Mouse (Mus musculus) CD4-positive, CD25-positive, alpha-beta regulatory T cell, adult 9 weeks (primary cell): ENCODE results near the gene Gm13199. TPM values are rescaled to one million over a fixed set of nuclear protein-coding genes. Genes with fewer than 3 reads are reported as not detected.

Source experiments
- polyA plus RNA-seq: library from polyadenylated mRNA; unstranded; fragments of 100-300 nt; shearing (Covaris generic); gene quantifications from one replicate; pipeline ENCODE4 v1.2.1, GENCODE M21; 2017

Gm13199 gene
- polyA plus RNA-seq: 1.5 TPM

DNA sequence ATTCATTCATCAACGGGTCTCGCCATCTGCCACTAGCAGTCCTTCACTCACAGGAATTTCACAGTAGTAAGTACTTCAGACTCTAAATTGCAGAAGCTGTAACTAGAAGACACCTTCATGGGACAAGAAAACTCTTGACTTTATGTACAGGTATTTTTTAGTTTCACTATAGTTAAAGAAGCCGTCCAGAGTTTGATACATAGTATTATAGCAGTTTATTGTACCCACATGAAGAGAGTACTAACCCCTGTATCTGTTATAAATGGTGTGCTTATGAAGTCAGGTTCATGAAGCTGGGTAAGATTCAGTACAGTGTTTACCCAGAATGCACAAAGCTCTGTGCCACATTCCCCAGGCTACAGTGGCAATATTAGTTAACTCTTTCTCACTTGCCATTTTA, at the start of gene Gm13199:
Gene Gm13199, minus strand, starts transcription at position 101 of the 400 bp plus-strand sequence.

DNA sequence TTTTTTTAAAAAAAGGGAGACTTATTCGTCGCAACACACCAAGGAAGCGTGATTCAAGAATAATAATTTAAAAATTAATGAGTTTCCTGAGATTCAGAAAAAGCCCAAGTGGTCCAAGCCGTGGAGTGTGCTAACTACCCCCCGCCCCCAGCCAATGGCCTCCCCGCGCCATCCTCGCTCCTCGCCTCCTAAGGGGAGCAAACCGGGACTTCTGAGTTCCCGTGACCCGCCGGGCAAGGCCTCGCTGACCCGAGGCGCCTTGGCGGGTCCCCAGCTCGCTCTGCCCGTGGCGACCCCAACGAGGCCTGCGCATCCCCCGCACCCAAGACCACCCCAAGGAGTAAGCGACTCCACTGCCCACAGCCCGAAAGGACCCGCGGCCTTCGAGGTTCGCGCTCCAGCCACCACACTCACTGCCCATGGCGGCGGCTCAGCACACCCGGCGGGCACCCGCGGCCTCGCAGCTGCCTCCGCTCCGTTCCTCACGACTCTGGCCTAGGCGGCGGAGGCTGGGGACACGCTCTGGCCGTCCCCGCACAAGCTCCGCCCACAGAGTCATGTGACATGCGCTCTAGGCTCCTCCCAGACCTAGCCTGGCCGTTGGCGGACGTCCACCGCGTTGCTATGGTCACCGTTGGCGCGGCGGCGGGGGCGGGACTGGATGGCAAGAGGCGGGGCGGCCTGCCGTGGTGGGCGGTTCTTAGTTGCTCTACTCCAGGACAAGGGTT, 32.3 kb upstream of the Gm13199 start, which contains the start of gene Sec61a2:
Gene Sec61a2, minus strand, starts transcription at position 590 of the 728 bp plus-strand sequence.

DNA sequence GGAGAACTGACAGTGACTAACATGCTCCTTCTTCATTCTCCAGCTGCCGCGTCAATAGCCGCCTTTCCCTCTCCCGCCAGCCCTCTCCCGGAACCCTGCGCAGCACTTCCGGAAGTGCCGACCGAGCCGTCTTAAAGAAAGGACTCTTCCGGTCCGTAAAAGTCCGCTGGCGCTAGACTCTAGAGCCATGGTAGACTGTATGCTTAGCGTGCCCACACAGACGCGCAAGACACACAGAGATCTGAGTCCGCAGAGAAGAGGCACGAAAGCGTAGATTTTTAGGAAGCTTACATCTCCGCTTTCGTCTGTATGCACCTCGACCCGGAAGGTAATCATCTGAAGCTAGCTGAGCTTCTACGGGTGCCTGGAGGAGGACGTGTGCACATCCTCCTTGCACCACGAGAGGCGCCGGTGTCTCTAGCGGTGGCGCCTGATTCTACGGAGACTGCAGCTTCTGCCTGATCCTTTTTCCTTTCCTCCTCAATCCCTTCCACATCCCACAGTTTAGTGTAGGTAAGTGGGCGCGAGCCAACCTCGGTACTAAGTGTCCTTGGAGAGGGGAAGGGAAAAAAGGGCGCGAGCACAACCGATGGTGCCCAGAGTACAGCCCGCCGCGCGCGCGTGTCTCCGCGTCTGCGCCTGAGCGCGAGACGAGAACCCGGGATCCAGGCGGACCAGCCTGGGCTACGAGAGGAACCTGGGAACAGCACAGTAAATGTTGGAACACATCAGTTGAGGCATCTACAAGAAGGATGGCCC, 17.7 kb downstream of the Gm13199 start, which contains the start of the genes Nudt5 and Cdc123:
Gene Nudt5, plus strand, starts transcription at position 147 of the 759 bp plus-strand sequence.
Gene Cdc123, minus strand, starts transcription at position 292 of the 759 bp plus-strand sequence.

Other genes starting within 250 kb of the Gm13199 start
- 16.7 TPM for gene Camk1d, start 148.4 kb downstream of the Gm13199 start, polyA plus RNA-seq
- 39.2 TPM for gene Nudt5, start 17.9 kb downstream of the Gm13199 start, polyA plus RNA-seq
- 190 TPM for gene Cdc123, start 17.8 kb downstream of the Gm13199 start, polyA plus RNA-seq
- gene Sec61a2, start 32.5 kb upstream of the Gm13199 start, polyA plus RNA-seq: 24.7 TPM
- not detected for gene Dhtkd1, start 79.9 kb upstream of the Gm13199 start, polyA plus RNA-seq
- gene Upf2, start 88.5 kb upstream of the Gm13199 start, polyA plus RNA-seq: 21.6 TPM